Mouse (Mus musculus) T-helper 1 cell (primary cell): ENCODE measurements around the gene Gm20605.
"Not testable (repeated sequence)": the region's sequence is repeated elsewhere in the genome, so short reads cannot be mapped to it uniquely, and the experiment has no call there.

Experiments
- in situ Hi-C: fragments of 300-600 bp; cut with MboI, MseI; formaldehyde crosslinking; loops from one replicate; pipeline ENCODE4 v1.15.1; 2025; ENCODE audit warnings: high pct_unique_total_duplicates

The Gm20605 gene

GRCm38 (mm10) chr5:137613076-137613475 is 15.9 kb upstream of the Gm20605 start:
- in situ Hi-C loops, result no loop called here

DNA sequence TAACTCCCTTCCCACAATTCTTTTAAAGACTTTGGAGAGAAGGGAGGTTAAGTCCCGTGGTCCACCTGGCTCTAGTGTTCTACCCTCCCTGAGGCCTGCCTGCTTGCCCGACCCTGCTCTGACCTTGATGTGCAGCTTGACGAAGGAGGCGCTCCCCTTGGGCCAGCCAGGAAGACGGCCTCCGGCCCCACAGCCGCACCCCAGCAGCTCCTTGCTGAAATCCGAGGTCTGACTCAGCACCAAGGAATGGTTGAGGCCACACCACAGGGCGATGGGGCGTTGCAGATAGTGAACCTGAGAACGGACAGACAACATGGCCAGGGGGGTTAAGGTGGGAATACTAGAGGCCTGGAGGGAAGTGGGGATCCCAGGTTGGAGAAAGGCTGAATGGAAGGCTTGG is 15.4 kb upstream of the Gm20605 start, which contains the start of gene Pcolce:
Gene Pcolce (minus strand): TSS at position 235 of the 400 bp plus-strand sequence.
- in situ Hi-C loops, result no loop called here

- in situ Hi-C loops, result not testable (repeated sequence)
These were observed 14.1 kb upstream of the Gm20605 start for GRCm38 (mm10) chr5:137614921-137615320.

GRCm38 (mm10) chr5:137615347-137615746 is 13.6 kb upstream of the Gm20605 start:
- in situ Hi-C loops, result no loop called here

DNA sequence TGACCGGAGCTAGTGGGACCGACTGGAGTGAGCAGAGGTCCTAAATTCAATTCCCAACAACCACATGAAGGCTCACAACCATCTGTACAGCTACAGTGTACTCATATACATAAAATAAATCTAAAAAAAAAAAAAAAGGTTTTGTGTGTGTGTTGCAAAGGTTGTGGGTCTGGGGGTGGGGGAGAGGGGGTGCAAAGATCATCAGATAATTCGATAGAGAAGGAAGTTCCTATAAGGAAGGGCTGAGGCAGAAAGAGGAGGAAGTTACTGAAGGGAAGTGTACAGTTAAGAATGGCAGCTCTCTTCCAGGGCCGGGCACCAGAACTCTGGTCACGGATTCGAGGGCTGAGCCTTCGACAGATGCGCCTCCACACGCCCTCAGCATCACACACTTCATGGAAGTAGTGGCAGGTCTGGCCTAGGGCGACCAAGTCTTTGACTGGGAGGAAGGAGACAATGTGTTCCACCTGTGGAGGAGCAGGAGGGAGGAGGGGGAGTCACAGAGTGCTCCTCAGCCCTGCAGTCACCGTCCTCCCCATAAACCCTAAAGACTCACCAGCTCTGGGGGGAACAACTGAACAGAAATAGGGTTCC is 4.9 kb upstream of the Gm20605 start:
- in situ Hi-C loops, result loop anchor here (10.0 kb wide), 1 partner anchor 821 kb away; the partner anchor contains the start of gene Zfp157

- in situ Hi-C loops, result loop anchor here (10.0 kb wide), 1 partner anchor 817 kb away; the partner anchor contains the start of gene Zfp157
These were observed 984 bp upstream of the Gm20605 start for GRCm38 (mm10) chr5:137627991-137628390.

GRCm38 (mm10) chr5:137629306-137629721 is 339 bp downstream of the Gm20605 start:
- in situ Hi-C loops, result loop anchor here (10.0 kb wide), 1 partner anchor 815 kb away; the partner anchor contains the start of gene Zfp157

- in situ Hi-C loops, result loop anchor here (10.0 kb wide), 1 partner anchor 815 kb away; the partner anchor contains the start of gene Zfp157
These were observed 1.1 kb downstream of the Gm20605 start for GRCm38 (mm10) chr5:137629906-137630545.

DNA sequence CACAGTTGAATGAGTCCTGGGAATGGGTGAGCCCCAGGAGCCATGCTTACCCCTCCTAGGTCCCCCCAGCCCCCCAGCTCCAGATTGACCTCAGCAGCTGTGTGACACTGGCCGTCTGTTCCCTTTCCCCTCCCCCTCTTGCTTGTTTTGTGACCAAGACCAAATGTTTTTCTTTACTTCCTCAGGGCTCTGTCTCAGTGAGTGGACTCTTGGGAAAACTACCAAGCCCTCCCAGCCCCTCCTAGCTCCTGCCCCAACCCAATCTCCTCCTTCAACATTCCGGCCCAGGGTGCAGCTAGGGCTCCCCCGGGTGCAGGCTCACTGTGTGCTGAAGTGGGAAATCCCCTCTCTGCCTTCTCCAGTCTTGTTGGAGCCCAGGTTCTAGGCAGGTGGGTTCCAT is 1.6 kb downstream of the Gm20605 start:
- in situ Hi-C loops, result no loop called here

- in situ Hi-C loops, result no loop called here
These were observed 2.2 kb downstream of the Gm20605 start for GRCm38 (mm10) chr5:137631171-137631570.

- in situ Hi-C loops, result no loop called here
These were observed 2.6 kb downstream of the Gm20605 start for GRCm38 (mm10) chr5:137631591-137631990.

GRCm38 (mm10) chr5:137633397-137634084 is 4.6 kb downstream of the Gm20605 start:
- in situ Hi-C loops, result no loop called here

DNA sequence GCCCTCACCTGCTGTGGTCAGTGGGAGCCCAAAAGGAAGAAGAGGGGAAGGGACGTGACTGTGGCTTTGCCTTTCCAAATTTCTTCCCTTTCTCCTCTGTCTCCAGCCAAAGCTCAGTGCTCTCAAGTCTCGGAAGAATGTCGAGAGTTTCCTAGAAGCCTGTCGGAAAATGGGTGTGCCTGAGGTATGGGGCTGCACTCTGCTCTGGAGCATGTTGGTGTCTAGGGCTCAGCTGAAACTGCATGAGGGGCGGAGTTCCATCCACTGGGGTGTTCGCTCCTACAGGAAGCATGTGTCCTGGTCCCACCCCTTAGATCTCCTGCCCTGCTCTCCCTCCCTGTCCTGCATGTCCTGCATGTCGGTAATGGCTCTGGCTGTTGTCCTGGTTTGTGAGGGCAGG is 10.5 kb downstream of the Gm20605 start:
- in situ Hi-C loops, result no loop called here

- in situ Hi-C loops, result no loop called here
These were observed 12.1 kb downstream of the Gm20605 start, which contains the start of gene Sap25 for GRCm38 (mm10) chr5:137641054-137641453. Gene Sap25 (plus strand): TSS chr5:137641334.

GRCm38 (mm10) chr5:137642886-137643285 is 13.9 kb downstream of the Gm20605 start:
- in situ Hi-C loops, result no loop called here

- in situ Hi-C loops, result no loop called here
These were observed 15.5 kb downstream of the Gm20605 start for GRCm38 (mm10) chr5:137644484-137644883.

DNA sequence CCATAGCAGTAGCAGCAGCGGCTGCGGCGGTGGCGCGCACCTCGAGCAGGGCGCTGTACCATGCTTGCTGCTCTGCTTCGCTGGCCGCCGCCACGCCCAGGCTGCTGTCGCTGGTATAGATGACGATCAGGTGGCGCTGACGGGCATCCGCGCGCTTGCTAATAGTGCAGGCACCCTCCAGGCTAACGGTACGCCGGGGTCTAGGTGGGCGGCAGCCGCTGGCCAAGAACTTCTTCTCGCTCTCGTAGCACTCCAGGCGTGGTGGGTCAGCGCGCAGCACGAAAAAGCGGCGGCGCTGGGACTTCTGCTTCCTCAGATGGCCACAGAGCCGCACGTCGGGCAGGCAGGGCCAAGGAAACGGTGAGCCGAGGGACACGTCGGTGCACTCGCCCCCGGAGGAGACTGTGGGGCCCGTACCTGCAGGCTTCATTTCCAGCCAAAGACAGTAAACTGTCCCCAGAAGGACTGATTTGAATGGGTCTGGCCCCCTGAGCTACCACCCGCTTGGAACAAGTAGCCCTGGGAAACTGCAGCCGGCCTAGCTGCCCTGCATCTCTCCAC is 16.2 kb downstream of the Gm20605 start:
- in situ Hi-C loops, result no loop called here

DNA sequence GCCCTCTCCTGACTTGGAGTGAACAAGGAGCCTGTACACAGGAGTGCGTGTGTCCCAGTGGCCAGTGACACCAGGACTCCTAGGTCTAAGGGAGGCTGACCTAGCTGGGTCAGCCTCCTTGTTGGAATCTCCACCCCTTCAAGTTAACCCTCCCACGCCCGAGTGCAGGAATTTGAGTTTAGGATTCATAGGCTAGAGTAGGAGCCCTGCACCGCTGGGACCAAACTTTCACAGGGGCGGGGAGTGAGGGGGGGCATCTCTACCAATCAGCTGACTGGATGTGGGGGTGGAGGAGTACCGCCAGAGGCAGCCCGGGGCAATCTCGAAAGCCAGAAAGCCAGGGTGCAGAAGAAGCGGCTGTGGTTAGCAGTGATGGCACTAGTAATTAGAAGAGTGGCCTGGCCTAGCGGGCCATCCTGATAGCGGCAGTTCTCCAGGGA is 16.7 kb downstream of the Gm20605 start, which contains the start of gene Irs3:
Gene Irs3 (minus strand): TSS at position 63 of the 440 bp plus-strand sequence.
- in situ Hi-C loops, result no loop called here

DNA sequence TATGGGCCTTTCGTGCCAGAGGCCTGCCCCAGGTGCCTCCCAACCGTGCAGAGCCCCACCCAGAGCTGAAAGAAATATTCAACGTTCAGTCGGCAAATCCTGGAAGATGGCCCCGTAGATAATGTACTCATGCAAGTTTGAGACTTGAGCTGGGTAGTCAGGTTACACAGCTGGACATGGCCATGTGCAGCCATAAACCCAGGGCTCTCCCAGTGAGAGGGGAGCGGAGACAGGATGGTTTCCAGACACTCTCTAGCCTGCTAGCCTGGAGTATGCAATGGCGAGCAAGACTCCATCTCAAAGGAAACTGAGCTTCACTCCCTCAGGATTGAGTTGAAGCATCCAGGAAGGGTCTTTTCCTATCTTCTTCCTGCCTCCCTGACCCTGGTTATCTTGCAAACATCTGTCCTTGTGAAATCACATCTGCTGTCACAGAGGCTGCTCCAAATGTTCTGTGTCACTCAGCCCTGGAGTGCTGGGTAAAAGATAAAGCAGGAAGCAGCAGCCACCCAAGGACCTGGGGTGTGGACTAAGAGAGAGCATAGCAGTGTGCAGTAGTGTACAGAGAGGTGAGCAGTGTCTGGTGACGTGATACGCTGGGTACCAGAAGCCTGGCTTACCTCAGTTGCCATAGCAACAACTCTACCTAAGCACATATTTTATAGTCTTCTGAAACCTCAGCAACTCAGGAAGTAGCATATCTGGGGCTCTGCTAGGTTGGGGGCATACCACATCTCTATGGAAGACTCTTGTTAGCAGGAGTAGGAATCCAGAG is 19.0 kb downstream of the Gm20605 start:
- in situ Hi-C loops, result no loop called here

- in situ Hi-C loops, result no loop called here
These were observed 20.3 kb downstream of the Gm20605 start for GRCm38 (mm10) chr5:137649251-137649650.
